Mouse (Mus musculus) small intestine, adult 2 months (tissue): Measurements from ENCODE around the gene Hmgb2. TPM values are rescaled to one million over a fixed set of nuclear protein-coding genes. Genes with fewer than 3 reads are reported as not detected.

Experiments used
- H3K27ac ChIP-seq: fragments of 200-500 bp; 2 replicates; pipeline ENCODE4 v1.5.1; 2012; ENCODE audit warnings: low read depth, low read length, control low read depth, inconsistent platforms; ENCODE audit not compliant: insufficient read depth
- H3K27me3 ChIP-seq: fragments of 200-500 bp; 2 replicates; pipeline ENCODE4 v1.6.1; 2012; ENCODE audit warnings: mild to moderate bottlenecking, moderate library complexity, low read length, inconsistent platforms; ENCODE audit not compliant: control insufficient read depth, insufficient read depth
- H3K36me3 ChIP-seq: fragments of 200-500 bp; 2 replicates; pipeline ENCODE4 v1.6.1; 2012; ENCODE audit warnings: mild to moderate bottlenecking, low read length, control low read depth, inconsistent platforms; ENCODE audit not compliant: control insufficient read depth, insufficient read depth
- H3K4me1 ChIP-seq: fragments of 200-500 bp; 2 replicates; pipeline ENCODE4 v1.6.1; 2012; ENCODE audit warnings: low read length, inconsistent platforms, mixed read lengths; ENCODE audit not compliant: control insufficient read depth, insufficient read depth, insufficient read length
- H3K4me3 ChIP-seq: fragments of 200-500 bp; 2 replicates; pipeline ENCODE4 v1.5.1; 2012; ENCODE audit warnings: low read depth, mild to moderate bottlenecking, control low read depth, inconsistent platforms, low read length, moderate library complexity
- CTCF ChIP-seq: fragments of 200-500 bp; IDR thresholded peaks from 2 replicates; pipeline ENCODE4 v1.5.1; 2012; ENCODE audit warnings: low read depth, mild to moderate bottlenecking, control low read depth, inconsistent platforms, low read length, moderate library complexity, mixed read lengths; ENCODE audit not compliant: insufficient replicate concordance, insufficient read length; ENCODE audit errors: extremely low read depth
- POLR2A ChIP-seq: fragments of 200-500 bp; IDR thresholded peaks from 2 replicates; pipeline ENCODE4 v1.6.1; 2012; ENCODE audit warnings: low read depth, mild to moderate bottlenecking, control low read depth, inconsistent platforms, low read length, moderate library complexity
- WGBS: fragments of 180-500 bp; shearing (Covaris S2); methylation state at CpG from one replicate; pipeline ENCODE4 v1.1.7; 2018; 5-methylcytosine and 5-hydroxymethylcytosine counted together
- polyA plus RNA-seq: library from polyadenylated mRNA; depleted of rRNA; stranded (reverse); fragments of >200 nt; gene quantifications from 2 replicates; pipeline ENCODE4 v1.2.3, GENCODE M21; 2012

The Hmgb2 gene
- polyA plus RNA-seq, 1 experiment, result 7.9 TPM

GRCm38 (mm10) chr8:57530666-57531349 lies 19.1 kb downstream of the Hmgb2 start:
- no peaks in the 10 kb centered on the region for H3K4me1 ChIP-seq
- TF ChIP-seq CTCF (peak; percentile 77; the same call in 1 of the 2 replicates), POLR2A (no peak)
- no peaks in the 10 kb centered on the region for H3K27me3 ChIP-seq
- 18% methylated on average over 15 of the region's 15 CpGs for WGBS
- H3K4me3 ChIP-seq, result no peak overlapping the region
- peaks cover 17% of the 10 kb centered on the region for H3K36me3 ChIP-seq
- no peak overlapping the region for H3K27ac ChIP-seq

- Histone ChIP-seq H3K27me3 (no peaks in the 10 kb centered on the region), H3K27ac (no peak overlapping the region), H3K4me3 (no peak overlapping the region), H3K4me1 (no peaks in the 10 kb centered on the region), H3K36me3 (peaks cover 26% of the 10 kb centered on the region)
- 66% methylated on average over 2 of the region's 2 CpGs for WGBS
- TF ChIP-seq POLR2A (no peak), CTCF (peak; percentile 8; the same call in 1 of the 2 replicates)
Measured at GRCm38 (mm10) chr8:57532223-57532622, 20.5 kb downstream of the Hmgb2 start.

- no peaks in the 10 kb centered on the region for H3K27me3 ChIP-seq
- H3K4me3 ChIP-seq, result no peak overlapping the region
Measured at GRCm38 (mm10) chr8:57533106-57533505, 21.4 kb downstream of the Hmgb2 start.

GRCm38 (mm10) chr8:57534495-57534894 lies 22.8 kb downstream of the Hmgb2 start:
- no peak overlapping the region for H3K4me3 ChIP-seq
- TF ChIP-seq CTCF (no peak), POLR2A (no peak)
- 78% methylated on average over 4 of the region's 4 CpGs for WGBS
- peaks cover 27% of the 10 kb centered on the region for H3K36me3 ChIP-seq
- H3K4me1 ChIP-seq, result peaks cover 2% of the 10 kb centered on the region; the same call in 1 of the 2 replicates
- no peak overlapping the region for H3K27ac ChIP-seq
- no peaks in the 10 kb centered on the region for H3K27me3 ChIP-seq

More at GRCm38 (mm10) chr8:57533106-57533505, 21.4 kb downstream of the Hmgb2 start:
- TF ChIP-seq CTCF (no peak), POLR2A (no peak)
- H3K27ac ChIP-seq, result no peak overlapping the region
- WGBS, result 91% methylated on average over 4 of the region's 4 CpGs
- H3K4me1 ChIP-seq, result no peaks in the 10 kb centered on the region
- peaks cover 27% of the 10 kb centered on the region for H3K36me3 ChIP-seq

- 92% methylated on average over 6 of the region's 6 CpGs for WGBS
- H3K4me3 ChIP-seq, result no peak overlapping the region
Measured at GRCm38 (mm10) chr8:57536167-57536566, 24.5 kb downstream of the Hmgb2 start.

GRCm38 (mm10) chr8:57538601-57539000 lies 26.9 kb downstream of the Hmgb2 start:
- H3K4me3 ChIP-seq, result no peak overlapping the region
- TF ChIP-seq CTCF, result no peak
- TF ChIP-seq POLR2A, result no peak
- no peaks in the 10 kb centered on the region for H3K27me3 ChIP-seq
- 28% methylated on average over 7 of the region's 7 CpGs for WGBS
- peaks cover 2% of the 10 kb centered on the region; the same call in 1 of the 2 replicates for H3K4me1 ChIP-seq
- H3K27ac ChIP-seq, result no peak overlapping the region
- peaks cover 29% of the 10 kb centered on the region for H3K36me3 ChIP-seq

More at GRCm38 (mm10) chr8:57536167-57536566, 24.5 kb downstream of the Hmgb2 start:
- H3K36me3 ChIP-seq, result peaks cover 25% of the 10 kb centered on the region
- TF ChIP-seq POLR2A, result no peak
- TF ChIP-seq CTCF, result no peak
- H3K27ac ChIP-seq, result no peak overlapping the region
- no peaks in the 10 kb centered on the region for H3K27me3 ChIP-seq
- peaks cover 2% of the 10 kb centered on the region; the same call in 1 of the 2 replicates for H3K4me1 ChIP-seq

- no peaks in the 10 kb centered on the region for H3K27me3 ChIP-seq
- 55% methylated on average over 12 of the region's 12 CpGs for WGBS
- TF ChIP-seq CTCF, result peak; percentile 20; the same call in 1 of the 2 replicates
- no peak for TF ChIP-seq POLR2A
- no peak overlapping the region for H3K4me3 ChIP-seq
- H3K36me3 ChIP-seq, result peaks cover 23% of the 10 kb centered on the region
- peaks cover 2% of the 10 kb centered on the region; the same call in 1 of the 2 replicates for H3K4me1 ChIP-seq
- no peak overlapping the region for H3K27ac ChIP-seq
Measured at GRCm38 (mm10) chr8:57540110-57540838, 28.6 kb downstream of the Hmgb2 start.

- Histone ChIP-seq H3K27ac (no peak overlapping the region), H3K4me1 (peaks cover 2% of the 10 kb centered on the region; the same call in 1 of the 2 replicates), H3K36me3 (peaks cover 22% of the 10 kb centered on the region), H3K27me3 (no peaks in the 10 kb centered on the region), H3K4me3 (no peak overlapping the region)
- TF ChIP-seq CTCF (no peak), POLR2A (no peak)
- WGBS, result 84% methylated on average over 11 of the region's 11 CpGs
Measured at GRCm38 (mm10) chr8:57540951-57541350, 29.2 kb downstream of the Hmgb2 start.
